8 mouse cellular contexts compared by ENCODE assay signal in the genomic region with DNA sequence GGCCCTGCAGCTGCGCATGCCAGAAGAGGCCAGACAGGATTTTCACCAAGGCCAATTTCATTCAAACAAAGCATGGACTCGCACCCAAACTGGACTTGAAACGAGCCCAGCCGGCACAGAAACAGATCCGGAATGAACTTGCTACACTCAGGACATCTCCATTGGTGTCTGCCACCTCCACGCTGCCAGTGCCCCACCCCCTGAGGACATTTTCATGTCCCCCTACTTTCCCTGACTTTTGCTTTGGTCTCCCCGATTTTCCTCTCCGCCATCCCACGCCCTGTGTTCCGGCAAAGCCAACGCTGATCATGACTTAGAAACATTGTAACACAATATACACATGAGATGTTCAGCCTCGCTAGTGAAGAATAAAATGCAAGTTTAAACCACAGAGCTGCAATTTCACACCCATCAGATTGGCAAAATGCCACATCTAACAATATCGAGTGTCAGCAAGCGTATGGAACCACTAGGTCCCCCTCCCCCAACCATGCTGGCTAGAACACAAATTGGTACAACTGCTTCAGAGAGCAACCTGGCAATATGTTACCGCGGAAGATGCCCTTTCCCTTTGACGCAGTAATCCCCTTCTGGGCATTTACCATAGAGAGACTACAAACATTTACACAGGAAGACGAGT. TPM values are rescaled to one million over a fixed set of nuclear protein-coding genes. Genes with fewer than 3 reads are reported as not detected.
DNase-seq lines count a peak whose midpoint lies in the region; ATAC-seq and TF ChIP-seq lines count a peak whose summit lies in the region.

No protein-coding gene starts in this region.

- TF ChIP-seq POLR2A in kidney, adult 2 months (IDR thresholded peaks at IDR 0.05; ENCODE audit: low read depth, low read length), result no peak
- no peak for TF ChIP-seq POLR2A in MEL (IDR thresholded peaks at IDR 0.05; ENCODE audit: control insufficient read depth in 1 of 2, insufficient read depth in 1 of 2, low read depth in 1 of 2, low read length in 2 of 2, poor library complexity in 1 of 2)

- TF ChIP-seq CTCF in kidney, adult 2 months (conservative IDR thresholded peaks at IDR 0.05; ENCODE audit: insufficient read depth, insufficient read length, low read depth, low read length), result no peak
- no peak for TF ChIP-seq CTCF in MEL (IDR thresholded peaks at IDR 0.05 in 2 of 3, conservative IDR thresholded peaks at IDR 0.05 in 1 of 3; ENCODE audit: control insufficient read depth in 1 of 3, insufficient read depth in 1 of 3, low read depth in 2 of 3, low read length in 3 of 3, poor library complexity in 1 of 3, severe bottlenecking in 1 of 3)

- H3K79me2 ChIP-seq in MEL (ENCODE audit: control insufficient read depth, insufficient read depth, low read length, poor library complexity), result peaks cover 27% of the 10 kb centered on the region

- H3K36me3 ChIP-seq in kidney, embryonic 16.5 days (ENCODE audit: insufficient read depth, low read length), result no peaks in the 10 kb centered on the region
- H3K36me3 ChIP-seq in kidney, adult 2 months (ENCODE audit: control insufficient read depth, insufficient read depth, low read length), result no peaks in the 10 kb centered on the region
- H3K36me3 ChIP-seq in MEL (ENCODE audit: control insufficient read depth in 1 of 2, insufficient read depth in 2 of 2, low read length in 2 of 2), result peaks cover 0 to 40% of the 10 kb centered on the region in 2 experiments; a peak in 2 of 4 replicates

- TF ChIP-seq EP300 in MEL (IDR thresholded peaks at IDR 0.05; ENCODE audit: low read depth in 1 of 2, low read length in 2 of 2), result peak; percentile 62 to 84

- H3K9me3 ChIP-seq in kidney, embryonic 16.5 days (ENCODE audit: low read length), result no peaks in the 10 kb centered on the region
- H3K9me3 ChIP-seq in MEL (replicated peaks; ENCODE audit: insufficient read depth, low read length), result no peaks in the 10 kb centered on the region

- no peaks in the 10 kb centered on the region for H3K27me3 ChIP-seq in kidney, embryonic 16.5 days (ENCODE audit: insufficient read depth, low read length)
- no peaks in the 10 kb centered on the region for H3K27me3 ChIP-seq in kidney, adult 2 months (replicated peaks; ENCODE audit: control insufficient read depth, insufficient read depth, low read length)
- no peaks in the 10 kb centered on the region for H3K27me3 ChIP-seq in MEL (ENCODE audit: control insufficient read depth in 1 of 2, insufficient read depth in 2 of 2, low read length in 2 of 2)

- H3K27ac ChIP-seq in kidney, embryonic 16.5 days (ENCODE audit: low read length), result 0 out of 2 replicates have a peak overlapping the region, but pooled peaks have one; percentile 24
- H3K27ac ChIP-seq in kidney, adult 2 months (ENCODE audit: insufficient read depth, low read depth, low read length), result no peak overlapping the region
- peak overlapping the region; percentile 67 for H3K27ac ChIP-seq in MEL (ENCODE audit: control insufficient read depth, low read depth, low read length)

- no peak for ATAC-seq in kidney, embryonic 16.5 days (ENCODE audit: low FRiP score, low TSS enrichment)

- no peak for DNase-seq in kidney, adult 2 months
- DNase-seq in MEL (ENCODE audit: low read depth, low spot score), result peak; percentile 87
- DNase-seq in cerebellum, adult 9-11 months, result peak; percentile 64
- peak; percentile 21 for DNase-seq in lung, postnatal 10 days
- no peak for DNase-seq in thymus, postnatal 4 days
- no peak for DNase-seq in kidney, adult 18-20 months
- no peak for DNase-seq in heart, adult 11 months

- H3K4me3 ChIP-seq in kidney, embryonic 16.5 days (ENCODE audit: low read length), result no peak overlapping the region
- H3K4me3 ChIP-seq in kidney, adult 2 months (ENCODE audit: insufficient read depth, low read depth, low read length), result no peak overlapping the region
- H3K4me3 ChIP-seq in MEL (ENCODE audit: control insufficient read depth in 1 of 2, insufficient read depth in 1 of 2, low read depth in 2 of 2, low read length in 2 of 2), result peak overlapping the region; percentile 22 to 38

- H3K4me1 ChIP-seq in kidney, embryonic 16.5 days (ENCODE audit: insufficient read depth, low read length), result peaks cover 57% of the 10 kb centered on the region
- H3K4me1 ChIP-seq in kidney, adult 2 months (ENCODE audit: control insufficient read depth, insufficient read depth, low read length), result peaks cover 31% of the 10 kb centered on the region
- H3K4me1 ChIP-seq in MEL (ENCODE audit: control insufficient read depth in 1 of 2, insufficient read depth in 2 of 2, low read length in 2 of 2), result peaks cover 18 to 42% of the 10 kb centered on the region in 2 experiments

- WGBS in kidney, embryonic 16.5 days, result 76% methylated on average over 18 of the region's 18 CpGs
- 58% methylated on average over 18 of the region's 18 CpGs for WGBS in kidney, adult 2 months

- TF ChIP-seq RAD21 in MEL (IDR thresholded peaks at IDR 0.05; ENCODE audit: low read depth, low read length), result no peak

- no peak overlapping the region for H3K4me2 ChIP-seq in kidney, embryonic 16.5 days (replicated peaks; ENCODE audit: low read depth, low read length)

- no peak overlapping the region for H3K9ac ChIP-seq in kidney, embryonic 16.5 days (replicated peaks; ENCODE audit: low read length)
- H3K9ac ChIP-seq in MEL (ENCODE audit: control insufficient read depth, low read depth, low read length, poor library complexity, severe bottlenecking), result peak overlapping the region; percentile 46

TF ChIP-seq in MEL, 35 proteins besides CTCF, POLR2A, EP300 and RAD21:
- TF ChIP-seq SIN3A (IDR thresholded peaks at IDR 0.05; ENCODE audit: low read length) (peak; percentile 82), RCOR1 (IDR thresholded peaks at IDR 0.05; ENCODE audit: low read depth, low read length) (0 out of 2 replicates have a peak, but pooled peaks have one; percentile 50), BHLHE40 (IDR thresholded peaks at IDR 0.05; ENCODE audit: borderline replicate concordance, low read depth, low read length) (0 out of 2 replicates have a peak, but pooled peaks have one; percentile 29), ETS1 (IDR thresholded peaks at IDR 0.05; ENCODE audit: low read depth, low read length) (peak; percentile 89), POLR2AphosphoS5 (IDR thresholded peaks at IDR 0.05; ENCODE audit: borderline replicate concordance, low read depth, low read length) (no peak), MYC (IDR thresholded peaks at IDR 0.05; ENCODE audit: low read depth, low read length) (peak; percentile 62; the same call in 1 of the 2 replicates), POLR2AphosphoS2 (IDR thresholded peaks at IDR 0.05; ENCODE audit: low read length) (no peak), TCF12 (IDR thresholded peaks at IDR 0.05; ENCODE audit: low read depth, low read length) (peak; percentile 71), CHD2 (IDR thresholded peaks at IDR 0.05; ENCODE audit: low read length) (peak; percentile 49; the same call in 1 of the 2 replicates), TBP (IDR thresholded peaks at IDR 0.05; ENCODE audit: low read depth, low read length) (no peak), JUND (IDR thresholded peaks at IDR 0.05; ENCODE audit: low read depth, low read length) (no peak), NRF1 (IDR thresholded peaks at IDR 0.05; ENCODE audit: insufficient read depth, low read depth, low read length, poor library complexity, severe bottlenecking) (no peak), USF1 (IDR thresholded peaks at IDR 0.05; ENCODE audit: low read depth, low read length) (no peak), GATA1 (IDR thresholded peaks at IDR 0.05; ENCODE audit: low read depth, low read length) (peak; percentile 73), MEF2A (IDR thresholded peaks at IDR 0.05; ENCODE audit: extremely low read depth, insufficient replicate concordance, low read depth, low read length, poor library complexity, severe bottlenecking) (no peak)
TF ChIP-seq in MEL: peak in this region for 8.

RNA-seq across cellular contexts. Expression of a gene that starts 6.7 kb away (rescaled TPM):
- 27.3 and 30.4 TPM in 2 replicates for polyA plus RNA-seq in kidney, embryonic 16.5 days (2015; fragmentation: Nextera tagmentation; extraction: Ambion mirVana)
- 6.9 and 9.1 TPM in 2 replicates for polyA plus RNA-seq in kidney, adult 2 months (2012; rRNA removed)
- 12.9 and 14.5 TPM in 2 replicates for total RNA-seq in MEL (2012; rRNA removed)
- polyA plus RNA-seq in MEL (2012; ENCODE audit: insufficient read depth in 1 of 2, insufficient read length in 2 of 2, low read depth in 1 of 2, low replicate concordance in 2 of 2, missing spikeins in 1 of 2), result 10 to 100 TPM in 1 of 2 experiments, not detected in 1; 23.6 TPM

Comparison
In these comparisons a context has a peak if more than half of its experiments do, and no peak if none do; other contexts are left out.
1. H3K4me3 ChIP-seq: peak in MEL (2 of 2); none in kidney, embryonic 16.5 days (single experiment) and kidney, adult 2 months (single experiment).
2. DNase-seq: peak in MEL (single experiment), cerebellum, adult 9-11 months (single experiment) and lung, postnatal 10 days (single experiment); none in kidney, adult 2 months (single experiment), thymus, postnatal 4 days (single experiment), kidney, adult 18-20 months (single experiment) and heart, adult 11 months (single experiment).